In genomic region chr17:31642913-31643312, GRCm38 (mm10) we compare ENCODE assay signal across 28 mouse cellular contexts. TPM values are rescaled to one million over a fixed set of nuclear protein-coding genes. Genes with fewer than 3 reads are reported as not detected.
A peak's percentile ranks its signal among the peaks of the same experiment; 100 is the strongest.
DNase-seq lines count a peak whose midpoint lies in the region; ATAC-seq lines count a peak whose summit lies in the region.
"Had no signal": no experiment of that assay in that cellular context is flagged by ENCODE, and none has a peak within 500 bp of the region (broad histone marks: within the 10 kb centered on the region; RNA-seq: fewer than 3 reads in every experiment).

No protein-coding gene starts in this region.

- DNase-seq in ES-CJ7 (ENCODE audit: low read depth, low spot score) (peak; percentile 75), ZHBTc4 (ENCODE audit: low read depth, low spot score) (peak; percentile 92)
- no peak for DNase-seq in right cerebral cortex, adult 2 months (ENCODE audit: low spot score in 2 of 2)
- DNase-seq in ovary, postnatal 36 days (ENCODE audit: low spot score): no peak
- DNase-seq: adrenal gland, adult 8-10 months; adrenal gland, postnatal 25 days; cerebellum, adult 11-12 months; cerebellum, adult 8-10 months; cerebellum, postnatal 10 days; cerebellum, postnatal 36 days; embryo, embryonic 11 days; gastrocnemius, postnatal 25 days; kidney, adult 11 months had no signal

- no peak overlapping the region for H3K27ac ChIP-seq in intestine, embryonic 16.5 days (ENCODE audit: low read length)
- H3K27ac ChIP-seq in intestine, embryonic 15.5 days: no peak overlapping the region
- H3K27ac ChIP-seq: embryonic facial prominence, embryonic 10.5 days; embryonic facial prominence, embryonic 13.5 days; forebrain, embryonic 12.5 days; forebrain, embryonic 15.5 days; heart, embryonic 13.5 days; hindbrain, embryonic 12.5 days had no signal

- H3K9ac ChIP-seq in intestine, embryonic 16.5 days (ENCODE audit: low read depth, low read length): no peak overlapping the region
- H3K9ac ChIP-seq in intestine, embryonic 15.5 days: no peak overlapping the region
- H3K9ac ChIP-seq: embryonic facial prominence, embryonic 13.5 days; forebrain, embryonic 12.5 days; forebrain, embryonic 15.5 days; heart, embryonic 13.5 days; hindbrain, embryonic 12.5 days had no signal

- no peaks in the 10 kb centered on the region for H3K9me3 ChIP-seq in intestine, embryonic 16.5 days (ENCODE audit: control insufficient read depth, low read length)
- H3K9me3 ChIP-seq in intestine, embryonic 15.5 days: no peaks in the 10 kb centered on the region
- H3K9me3 ChIP-seq: embryonic facial prominence, embryonic 10.5 days; embryonic facial prominence, embryonic 13.5 days; forebrain, embryonic 12.5 days; forebrain, embryonic 15.5 days; G1E; heart, embryonic 13.5 days; hindbrain, embryonic 12.5 days had no signal

- WGBS in intestine, embryonic 16.5 days: 77% methylated on average over 4 of the region's 4 CpGs
- WGBS in intestine, embryonic 15.5 days: 71% methylated on average over 4 of the region's 4 CpGs

- no peak overlapping the region for H3K4me3 ChIP-seq in intestine, embryonic 16.5 days (ENCODE audit: low read length)
- no peak overlapping the region for H3K4me3 ChIP-seq in intestine, embryonic 15.5 days (replicated peaks)
- H3K4me3 ChIP-seq: embryonic facial prominence, embryonic 10.5 days; embryonic facial prominence, embryonic 13.5 days; erythroblast, embryonic 14.5 days; forebrain, embryonic 12.5 days; forebrain, embryonic 15.5 days; heart, embryonic 13.5 days; hindbrain, embryonic 12.5 days had no signal

- no peaks in the 10 kb centered on the region for H3K27me3 ChIP-seq in intestine, embryonic 16.5 days (replicated peaks; ENCODE audit: control insufficient read depth, insufficient read depth, low read length)
- H3K27me3 ChIP-seq in intestine, embryonic 15.5 days (replicated peaks): no peaks in the 10 kb centered on the region
- H3K27me3 ChIP-seq: embryonic facial prominence, embryonic 13.5 days; forebrain, embryonic 15.5 days; Patski had no signal

- ATAC-seq in intestine, embryonic 16.5 days: 0 out of 2 replicates have a peak, but pooled peaks have one; percentile 50
- no peak for ATAC-seq in intestine, embryonic 15.5 days
- ATAC-seq: activated CD4-positive, CD25-positive, alpha-beta regulatory T cell, adult 4 months; CD4-positive, CD25-positive, alpha-beta regulatory T cell, adult 4 months; forebrain, embryonic 15.5 days; hindbrain, embryonic 16.5 days; Patski had no signal

- no peak overlapping the region for H3K4me2 ChIP-seq in intestine, embryonic 16.5 days (ENCODE audit: low read depth, low read length)
- H3K4me2 ChIP-seq in intestine, embryonic 15.5 days (replicated peaks): no peak overlapping the region
- H3K4me2 ChIP-seq: embryonic facial prominence, embryonic 13.5 days; forebrain, embryonic 12.5 days; forebrain, embryonic 15.5 days; heart, embryonic 13.5 days; hindbrain, embryonic 12.5 days had no signal

- peaks cover 16% of the 10 kb centered on the region for H3K36me3 ChIP-seq in intestine, embryonic 16.5 days (ENCODE audit: control insufficient read depth, insufficient read depth, low read length)
- peaks cover 16% of the 10 kb centered on the region for H3K36me3 ChIP-seq in intestine, embryonic 15.5 days

- H3K4me1 ChIP-seq in intestine, embryonic 16.5 days (ENCODE audit: control insufficient read depth, insufficient read depth, low read length): no peaks in the 10 kb centered on the region
- no peaks in the 10 kb centered on the region for H3K4me1 ChIP-seq in intestine, embryonic 15.5 days (replicated peaks)
- H3K4me1 ChIP-seq: embryonic facial prominence, embryonic 13.5 days had no signal

RNA-seq across cellular contexts. Expression of gene Cbs, which starts 5.9 kb away (rescaled TPM):
- 12.2 and 12.5 TPM in 2 replicates for polyA plus RNA-seq in intestine, embryonic 16.5 days (2015; fragmentation: Nextera tagmentation; extraction: Ambion mirVana)
- 9.5 and 20.6 TPM in 2 replicates for polyA plus RNA-seq in intestine, embryonic 15.5 days (2015; fragmentation: Nextera tagmentation; extraction: Ambion mirVana)
- polyA plus RNA-seq: G1E had no signal

RNA-seq across cellular contexts. Expression of gene U2af1, which starts 15.8 kb away (rescaled TPM):
- polyA plus RNA-seq in intestine, embryonic 16.5 days (2015; fragmentation: Nextera tagmentation; extraction: Ambion mirVana): 238 and 263 TPM in 2 replicates
- 278 and 287 TPM in 2 replicates for polyA plus RNA-seq in intestine, embryonic 15.5 days (2015; fragmentation: Nextera tagmentation; extraction: Ambion mirVana)

RNA-seq across cellular contexts. Expression of gene Cryaa, which starts 34.7 kb away (rescaled TPM):
- 0.31 and 0.39 TPM in 2 replicates for polyA plus RNA-seq in intestine, embryonic 16.5 days (2015; fragmentation: Nextera tagmentation; extraction: Ambion mirVana)
- 0.15 and 0.16 TPM in 2 replicates for polyA plus RNA-seq in intestine, embryonic 15.5 days (2015; fragmentation: Nextera tagmentation; extraction: Ambion mirVana)
- polyA plus RNA-seq: activated CD4-positive, CD25-positive, alpha-beta regulatory T cell, adult 4 months; C2C12; CD4-positive, CD25-positive, alpha-beta regulatory T cell, adult 4 months; embryonic facial prominence, embryonic 13.5 days; erythroblast, embryonic 14.5 days; forebrain, embryonic 12.5 days; forebrain, embryonic 15.5 days; G1E; heart, embryonic 13.5 days; hindbrain, embryonic 12.5 days; Patski had no signal

Comparison
In these comparisons a context has a peak if more than half of its experiments do, and no peak if none do; other contexts are left out.
1. DNase-seq: peak in ES-CJ7 (single experiment) and ZHBTc4 (single experiment); none in right cerebral cortex, adult 2 months (0 of 2) and ovary, postnatal 36 days (single experiment).